Mouse (Mus musculus): ENCODE measurements around the gene Slc39a3.
A peak's percentile ranks its signal among the peaks of the same experiment; 100 is the strongest.

Gene Slc39a3

DNA sequence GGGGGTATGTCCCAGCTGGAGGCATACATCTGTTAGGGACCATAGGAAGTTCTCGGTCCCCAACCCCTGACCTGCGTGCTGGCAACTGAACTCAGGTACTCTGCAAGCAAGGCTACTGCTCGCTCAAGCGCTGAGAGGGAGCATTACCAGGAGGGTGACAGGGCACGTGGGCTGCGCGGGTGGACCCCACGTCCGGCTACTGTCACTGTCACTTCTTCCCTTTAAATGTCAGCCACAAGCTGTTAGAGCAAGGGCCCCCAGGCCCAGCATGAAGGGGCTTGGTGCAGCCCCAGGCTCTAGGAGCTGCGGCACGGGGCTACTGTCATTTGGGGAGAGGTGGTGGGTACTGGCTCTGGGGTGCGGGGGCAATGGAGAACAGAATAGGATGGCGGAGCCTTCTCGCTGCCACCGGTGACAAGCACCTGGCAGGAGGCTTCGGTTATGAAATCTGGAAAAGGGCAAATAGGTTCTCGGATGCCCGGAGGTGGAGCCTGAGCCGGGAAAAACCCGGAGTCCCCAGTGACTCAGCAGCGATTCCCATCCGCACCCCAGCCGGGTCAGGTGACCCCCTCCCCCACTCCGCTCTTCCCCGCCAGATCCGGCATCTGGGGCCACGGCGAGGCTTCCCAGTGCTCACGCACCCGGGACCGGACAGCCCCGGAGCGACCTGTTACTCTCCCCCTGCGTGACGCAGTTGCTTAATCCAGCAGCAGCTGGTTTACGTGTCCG is 51.8 kb downstream of the Slc39a3 start:
- peak; percentile 74 for DNase-seq (ENCODE audit: low read depth, low spot score)

DNA sequence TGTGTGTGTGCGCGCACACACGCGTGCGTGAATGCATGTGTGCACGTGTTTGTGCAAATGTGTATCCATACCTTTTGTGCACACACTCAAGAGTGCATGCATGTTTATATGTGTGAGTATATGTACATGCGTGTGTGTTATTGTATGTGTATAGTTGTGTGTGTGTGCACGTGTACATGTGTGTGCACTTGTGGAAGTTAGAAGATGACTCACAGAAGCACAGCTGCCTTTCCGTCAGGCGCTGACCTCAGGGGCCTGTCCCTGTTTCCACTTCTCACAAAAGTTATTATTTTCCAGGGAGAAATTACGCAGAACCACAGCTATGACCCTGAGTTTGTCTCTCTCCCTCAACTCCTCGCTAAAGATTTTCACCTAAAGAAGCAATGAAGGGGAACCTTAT is 53.0 kb downstream of the Slc39a3 start:
- DNase-seq (ENCODE audit: low read depth, low spot score) = no peak

- DNase-seq (ENCODE audit: low read depth, low spot score) = no peak
Observed at GRCm38 (mm10) chr10:80982381-80982780, 54.8 kb downstream of the Slc39a3 start.

DNA sequence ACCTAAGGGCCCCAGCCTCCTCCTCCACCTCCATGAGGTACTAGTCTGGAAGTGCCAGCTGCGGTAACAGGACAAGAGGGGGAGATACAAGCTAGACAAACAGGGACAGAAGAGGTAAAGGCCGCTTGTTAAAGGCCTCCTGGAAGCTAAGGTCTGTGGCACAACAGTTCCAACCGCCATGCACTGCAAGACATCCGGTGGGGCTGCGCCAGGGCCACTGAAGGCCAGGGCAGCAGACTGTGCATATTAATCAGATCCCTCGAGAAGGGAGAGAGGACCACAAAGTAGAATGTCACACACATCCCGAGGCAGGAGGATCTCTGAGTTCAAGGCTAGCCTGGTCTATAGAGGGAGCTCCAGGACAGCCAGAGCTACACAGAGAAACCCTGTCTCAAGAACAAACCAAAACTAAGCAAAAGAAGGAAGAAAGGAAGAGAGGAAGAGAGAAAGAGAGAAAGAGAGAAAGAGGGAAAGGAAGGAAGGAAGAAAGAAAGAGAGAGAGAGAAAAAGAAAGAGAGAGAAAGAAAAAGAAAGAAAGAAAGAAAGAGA is 55.6 kb downstream of the Slc39a3 start:
- DNase-seq (ENCODE audit: low read depth, low spot score) = no peak
